Mouse (Mus musculus) urinary bladder, postnatal 25 days (tissue): ENCODE measurements around the gene Gm10306.

Experiments
- DNase-seq: peaks from one replicate; pipeline ENCODE4 v3.0.0; 2022; ENCODE audit warnings: low spot score

Gene Gm10306

DNA sequence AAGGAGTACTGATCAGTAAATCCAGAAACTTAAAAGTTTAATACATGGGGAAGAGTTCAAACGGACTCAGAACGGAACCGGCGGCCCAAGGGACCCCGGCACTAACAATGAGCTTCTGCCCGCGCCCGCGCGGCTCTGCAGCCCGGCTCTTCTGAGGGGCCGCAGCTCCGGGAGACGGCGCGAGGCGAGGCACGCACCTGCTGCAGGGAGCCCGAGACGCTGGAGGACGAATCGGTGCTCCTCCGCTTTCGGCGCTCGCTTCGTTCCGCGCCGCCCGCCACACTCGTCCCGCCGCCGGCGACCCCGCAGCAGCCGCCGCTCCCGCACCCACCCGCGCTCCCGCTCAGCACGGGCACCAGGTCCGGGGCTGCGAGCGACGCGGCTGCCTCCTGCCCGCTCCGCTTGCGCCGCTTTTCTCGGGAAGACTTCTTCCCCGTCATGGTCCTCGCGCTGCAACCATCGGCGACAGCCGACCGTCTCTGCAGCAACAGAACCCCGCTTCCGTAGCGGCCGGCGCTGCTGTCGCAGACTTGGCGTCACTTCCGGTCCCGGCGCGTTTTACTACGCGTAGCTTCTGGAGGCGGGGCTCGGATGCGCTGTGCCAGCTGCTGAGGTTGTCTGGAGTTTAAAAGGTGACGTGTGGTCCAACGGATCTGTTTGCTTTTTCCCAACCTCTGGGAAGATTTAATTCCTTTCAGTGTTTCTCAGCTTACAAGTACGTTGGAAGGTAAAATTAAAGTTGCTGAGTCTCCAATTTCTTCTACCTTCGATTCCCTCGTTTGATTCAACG, at the start of gene Gm10306, which contains the start of gene Caap1:
TSS of gene Gm10306 (plus strand) at position 282 of the 790 bp plus-strand sequence.
TSS of gene Caap1 (minus strand) at position 532 of the 790 bp plus-strand sequence.
- DNase-seq: peak; percentile 95

DNA sequence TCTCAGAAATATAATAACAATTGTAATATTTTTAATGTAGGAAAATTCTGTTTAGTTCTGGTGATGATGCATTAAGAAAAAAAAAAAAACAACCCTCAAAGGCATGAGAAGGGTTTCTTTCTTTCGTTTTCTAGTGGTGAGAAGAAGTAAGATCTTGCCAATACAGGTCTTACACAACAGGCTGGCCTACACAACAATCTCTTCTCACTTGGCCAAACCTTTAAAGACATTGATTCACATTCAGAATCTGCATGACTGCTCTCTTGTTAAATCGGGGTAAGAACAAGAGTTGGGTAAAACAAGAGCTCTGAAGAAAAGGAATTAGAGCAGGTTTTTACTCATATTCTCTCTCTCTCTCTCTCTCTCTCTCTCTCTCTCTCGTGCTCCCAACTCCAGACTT, 41.0 kb upstream of the Gm10306 start:
- DNase-seq: no peak

- DNase-seq: peak; percentile 28
These were observed 38.7 kb upstream of the Gm10306 start for GRCm38 (mm10) chr4:94517631-94518030.

- no peak for DNase-seq
These were observed 33.0 kb upstream of the Gm10306 start for GRCm38 (mm10) chr4:94523321-94523720.

- DNase-seq: no peak
These were observed 26.9 kb upstream of the Gm10306 start for GRCm38 (mm10) chr4:94529448-94529847.

GRCm38 (mm10) chr4:94533205-94533604, 23.1 kb upstream of the Gm10306 start:
- no peak for DNase-seq

GRCm38 (mm10) chr4:94543041-94543440, 13.3 kb upstream of the Gm10306 start:
- DNase-seq: no peak

DNA sequence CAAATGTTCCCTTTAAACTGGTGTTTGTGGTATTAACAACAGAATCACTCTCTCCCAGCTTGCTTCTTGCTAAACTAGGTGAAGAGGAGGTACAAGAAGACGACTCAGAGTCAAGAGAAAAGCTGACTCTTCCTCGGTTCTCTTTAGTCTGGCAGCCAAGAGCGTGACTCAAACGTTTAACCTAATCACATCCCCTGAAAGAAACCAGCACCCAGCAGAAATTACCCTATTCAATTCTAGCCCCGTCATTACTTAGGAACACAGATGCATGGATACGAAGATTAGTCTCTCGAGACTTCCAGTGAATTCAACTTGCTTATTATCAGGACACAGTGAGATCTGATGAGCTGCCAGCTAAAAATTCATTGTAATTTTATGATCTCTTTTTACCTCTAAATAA, 12.0 kb upstream of the Gm10306 start:
- DNase-seq: no peak

GRCm38 (mm10) chr4:94554955-94555494, 1.3 kb upstream of the Gm10306 start:
- DNase-seq: no peak

DNA sequence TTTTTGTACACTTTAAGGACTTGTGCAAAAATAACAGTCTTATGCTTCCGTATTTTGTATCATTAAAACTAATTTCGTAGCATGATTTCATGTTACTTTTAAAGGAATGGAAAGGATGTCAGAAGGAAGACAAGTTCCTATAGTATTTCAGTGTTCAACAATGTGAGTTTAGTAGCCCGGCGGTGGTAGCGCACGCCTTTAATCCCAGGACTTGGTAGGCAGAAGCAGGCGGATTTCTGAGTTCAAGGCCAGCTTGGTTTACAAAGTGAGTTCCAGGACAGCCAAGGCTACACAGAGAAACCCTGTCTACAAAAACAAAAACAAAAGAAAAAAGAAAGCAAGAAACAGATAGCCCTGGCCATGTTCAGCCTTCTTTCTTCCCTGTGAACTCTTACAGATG, 799 bp downstream of the Gm10306 start:
- DNase-seq: no peak

- DNase-seq: no peak
These were observed 2.9 kb downstream of the Gm10306 start for GRCm38 (mm10) chr4:94559266-94559665.

- DNase-seq: no peak
These were observed 4.0 kb downstream of the Gm10306 start for GRCm38 (mm10) chr4:94560316-94560715.

GRCm38 (mm10) chr4:94561954-94562648, 5.8 kb downstream of the Gm10306 start:
- DNase-seq: no peak

DNA sequence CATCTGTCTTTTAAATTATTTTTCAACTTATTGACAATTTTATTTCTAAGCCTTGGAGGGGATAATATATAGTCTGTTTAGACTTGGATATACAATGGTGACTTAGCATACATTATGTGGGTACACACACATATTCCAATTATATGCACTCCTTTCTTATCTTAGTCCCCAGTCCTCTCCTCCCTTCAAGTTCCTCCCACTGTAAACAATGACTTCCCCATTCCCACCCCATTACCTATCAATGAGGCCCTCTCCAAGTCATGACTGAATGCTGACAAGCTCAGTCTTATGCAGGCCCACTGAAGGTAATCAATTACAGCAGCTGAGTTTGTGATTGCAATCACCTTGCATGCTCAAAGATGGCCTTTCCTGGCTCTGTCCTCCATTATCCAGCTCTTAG, 8.0 kb downstream of the Gm10306 start:
- DNase-seq: no peak

GRCm38 (mm10) chr4:94572677-94573076, 16.3 kb downstream of the Gm10306 start:
- DNase-seq: no peak

DNA sequence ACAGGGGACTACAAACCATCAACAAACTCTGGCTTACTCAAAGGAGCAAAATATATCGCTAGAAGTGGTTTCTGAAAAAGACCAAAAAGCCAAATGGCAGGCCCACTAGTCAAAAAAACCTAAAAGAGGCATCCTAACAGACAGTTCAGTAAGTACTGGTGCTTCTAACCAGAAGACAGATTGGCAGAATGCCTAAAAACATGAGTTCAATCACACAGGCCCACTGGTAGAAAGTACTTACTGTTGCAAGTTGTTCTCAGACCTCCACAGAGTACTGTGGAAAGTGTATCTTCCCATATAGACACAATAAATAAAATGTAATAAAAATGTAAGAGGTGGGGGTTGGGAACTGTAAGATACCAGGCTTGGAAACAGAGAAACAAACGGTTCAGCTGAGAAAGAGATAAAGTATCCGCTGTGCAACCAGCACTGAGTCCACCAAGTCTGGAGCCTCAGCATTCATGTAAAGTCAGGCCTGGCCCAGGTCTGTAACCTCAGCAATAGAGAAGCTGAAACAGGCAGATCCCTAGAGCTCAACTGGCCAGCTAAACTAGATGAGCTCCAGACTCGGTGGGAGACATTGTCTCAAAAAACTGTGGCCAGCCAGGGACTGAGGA, 35.5 kb downstream of the Gm10306 start:
- DNase-seq: no peak

DNA sequence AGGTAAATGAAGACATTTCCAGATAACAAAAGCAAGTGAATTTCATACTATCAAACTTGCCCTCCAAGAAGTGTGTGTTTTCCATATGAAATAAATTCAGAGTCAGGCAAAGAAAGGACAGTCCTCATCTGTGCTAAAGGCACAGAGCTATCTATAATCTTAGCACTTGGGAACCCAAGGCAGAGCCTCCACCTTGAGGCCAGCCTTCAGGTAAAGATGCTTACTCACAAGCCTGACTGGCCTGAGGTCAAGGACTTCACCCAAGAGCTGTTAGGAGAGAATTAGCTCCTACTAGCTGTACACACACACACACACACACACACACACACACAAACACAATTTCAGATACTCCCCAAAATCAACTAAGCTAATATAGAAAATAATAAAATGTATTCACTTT, 36.4 kb downstream of the Gm10306 start:
- DNase-seq: no peak

DNA sequence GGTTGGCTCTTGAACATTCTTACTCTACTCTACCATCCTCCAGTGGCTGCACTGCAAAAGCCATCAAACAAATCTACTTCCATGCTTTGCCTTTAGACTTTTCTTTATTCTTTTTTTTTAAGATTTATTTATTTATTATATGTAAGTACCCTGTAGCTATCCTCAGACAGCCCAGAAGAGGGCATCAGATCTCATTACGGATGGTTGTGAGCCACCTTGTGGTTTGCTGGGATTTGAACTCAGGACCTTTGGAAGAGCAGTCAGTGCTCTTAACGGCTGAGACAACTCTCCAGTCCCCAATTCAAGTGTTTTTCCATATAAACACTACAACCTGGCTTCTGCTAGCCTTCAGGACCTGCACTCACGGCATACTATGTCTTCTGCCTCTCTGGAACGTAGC, 45.0 kb downstream of the Gm10306 start:
- DNase-seq: no peak

- DNase-seq: no peak
These were observed 46.2 kb downstream of the Gm10306 start for GRCm38 (mm10) chr4:94602496-94603030.

GRCm38 (mm10) chr4:94603031-94603629, 46.8 kb downstream of the Gm10306 start, which contains the start of gene Plaa:
TSS of gene Plaa (minus strand) at chr4:94603244.
- DNase-seq: peak; percentile 83

- no peak for DNase-seq
These were observed 48.2 kb downstream of the Gm10306 start for GRCm38 (mm10) chr4:94604452-94605019.

- DNase-seq: no peak
These were observed 49.2 kb downstream of the Gm10306 start for GRCm38 (mm10) chr4:94605591-94605990.
